Mouse (Mus musculus): ENCODE results near the gene Ccdc160. TPM values are rescaled to one million over a fixed set of nuclear protein-coding genes. Genes with fewer than 3 reads are reported as not detected.

Gene Ccdc160
- total RNA-seq, 2 experiments from 2014 or later = 0.48 to 0.51 TPM

DNA sequence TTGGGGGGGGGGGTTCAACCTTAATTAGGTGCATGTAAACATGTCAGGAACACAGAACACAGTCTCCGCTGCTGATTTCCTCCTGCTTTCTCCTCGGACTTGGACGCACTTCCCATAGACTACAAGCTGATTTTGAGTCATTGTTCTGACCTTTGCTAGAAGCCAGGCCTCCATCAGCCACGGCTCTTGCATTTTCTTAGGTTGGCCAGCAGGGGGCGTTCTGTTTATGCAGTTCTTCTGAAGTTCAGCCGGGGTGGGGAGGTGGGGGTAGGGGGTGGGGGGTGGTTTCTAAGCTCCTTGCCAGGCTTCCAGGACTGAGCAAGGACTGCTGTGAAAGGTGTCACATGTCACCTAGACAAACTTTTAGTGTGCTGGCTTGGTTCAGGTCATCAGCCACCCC, 8.6 kb downstream of the Ccdc160 start:
- no peak for DNase-seq
- intact Hi-C loops (cut with DNase I) = no loop called here

DNA sequence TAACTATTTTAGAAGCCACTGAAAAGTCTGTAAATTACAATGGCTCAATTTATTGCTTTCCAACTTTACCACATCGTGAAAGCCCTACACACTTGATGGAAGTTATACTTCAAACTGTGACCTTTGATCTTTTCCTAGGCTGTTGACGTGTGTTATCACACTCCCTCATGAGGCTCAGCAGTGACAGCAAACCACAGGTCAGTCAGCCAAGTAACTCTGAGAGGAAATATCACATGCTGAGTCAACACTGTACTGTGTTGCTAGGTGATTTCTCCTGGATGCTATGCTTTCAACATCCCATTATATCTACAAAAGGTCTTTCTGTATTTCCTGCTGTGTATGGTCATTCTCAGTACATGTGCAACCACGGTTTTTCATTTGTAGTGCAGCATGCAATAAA, 28.3 kb downstream of the Ccdc160 start:
- DNase-seq = no peak
- intact Hi-C loops (cut with DNase I) = no loop called here

Small RNAs within 50 kb of the gene (microRNA-seq; reads per million reads assigned to microRNA genes)
- gene Mir106a (3.9 to 20.2 reads per million in 2 experiments), gene Mir18b (0.12 to 0.27 reads per million in 2 experiments), gene Mir19b-2 (0 reads per million in 2 experiments), gene Mir20b (4.6 to 12.6 reads per million in 2 experiments), gene Mir363 (2.5 to 4.6 reads per million in 2 experiments), gene Mir92-2 (21.1 to 96.2 reads per million in 2 experiments)

Other genes with a start within 250 kb of the Ccdc160 start
- 10 to 100 TPM; 35.0 to 35.3 TPM for gene Gpc3, start 177.2 kb upstream of the Ccdc160 start, total RNA-seq (2021)
- gene Phf6, start 121.1 kb downstream of the Ccdc160 start, total RNA-seq (2021) = 1 to 10 TPM; 5.4 to 6.4 TPM
- gene Hprt, start 196.9 kb downstream of the Ccdc160 start, total RNA-seq (2021) = 10 to 100 TPM; 56.9 to 74.6 TPM

All from heart, postnatal 14 days (tissue).